In the genomic region with DNA sequence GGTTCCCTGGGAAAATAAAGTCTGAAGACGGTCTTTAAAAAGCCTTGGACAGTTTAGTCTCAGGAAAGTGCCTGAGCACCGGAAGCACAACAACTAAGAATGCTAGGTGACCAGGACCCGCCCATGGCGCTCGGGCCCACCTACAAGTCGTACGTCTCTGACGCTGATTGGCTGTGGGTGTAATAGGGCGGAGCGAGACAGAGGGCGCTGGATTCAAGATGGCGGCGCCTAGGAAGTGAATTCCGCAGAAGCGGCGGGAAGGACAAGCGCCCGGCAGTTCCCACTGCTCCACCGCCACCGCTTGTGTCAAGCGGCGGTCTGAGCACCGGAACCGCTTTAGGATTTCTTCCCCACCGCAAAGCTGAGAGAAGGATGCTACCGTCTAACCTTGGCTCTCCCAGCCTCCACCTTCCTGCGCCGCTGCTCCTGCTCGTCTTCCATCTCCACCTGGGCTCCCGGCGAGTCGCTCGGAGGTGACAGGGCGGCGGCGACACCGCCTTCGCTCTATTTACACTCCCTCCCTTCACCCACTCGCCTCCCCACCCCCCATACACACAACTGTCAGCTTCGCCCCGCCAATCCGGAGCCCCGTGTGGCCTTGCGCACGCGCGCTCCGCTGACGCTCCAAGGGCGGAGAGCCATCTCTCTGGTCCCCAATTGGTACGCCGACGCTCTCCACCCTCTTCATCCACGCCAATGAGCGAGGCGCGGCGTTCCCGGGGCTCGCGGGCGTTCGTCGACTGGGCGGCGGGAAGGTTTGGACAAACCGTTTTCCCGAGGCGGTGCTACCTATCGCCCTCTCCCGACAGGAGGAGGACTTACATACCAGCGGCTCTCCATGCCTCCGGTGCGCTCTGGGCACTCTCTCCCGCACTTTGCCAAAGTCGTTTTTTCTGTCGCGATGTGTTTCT, we compare ENCODE assay signal across 8 mouse cellular contexts. TPM values are rescaled to one million over a fixed set of nuclear protein-coding genes. Genes with fewer than 3 reads are reported as not detected.
DNase-seq lines count a peak whose midpoint lies in the region; ATAC-seq and TF ChIP-seq lines count a peak whose summit lies in the region.

A gene (minus strand): TSS at position 609 of the 911 bp plus-strand sequence.

- no peak for TF ChIP-seq EP300 in heart, adult 2 months (IDR thresholded peaks at IDR 0.05; ENCODE audit: insufficient read depth, low read depth, low read length)

- peak within 1 kb of the TSS; percentile 98 for H3K27ac ChIP-seq in embryonic facial prominence, embryonic 14.5 days (replicated peaks; ENCODE audit: low read depth, low read length)
- H3K27ac ChIP-seq in heart, adult 2 months = peak within 1 kb of the TSS; percentile 99
- H3K27ac ChIP-seq in limb, embryonic 13.5 days = peak within 1 kb of the TSS; percentile 89
- H3K27ac ChIP-seq in midbrain, embryonic 16.5 days (ENCODE audit: low read length) = peak within 1 kb of the TSS; percentile 83

- ATAC-seq in embryonic facial prominence, embryonic 14.5 days (ENCODE audit: low read depth) = peak; percentile 99
- ATAC-seq in limb, embryonic 13.5 days (ENCODE audit: low FRiP score, low read depth) = peak; percentile 99
- ATAC-seq in midbrain, embryonic 16.5 days = peak; percentile 99

- TF ChIP-seq POLR2A in heart, adult 2 months (IDR thresholded peaks at IDR 0.05; ENCODE audit: insufficient read depth, low read depth, low read length) = peak; percentile 65

- peaks cover 4% of the 10 kb centered on the region; the same call in 1 of the 2 replicates for H3K79me2 ChIP-seq in heart, adult 2 months (replicated peaks; ENCODE audit: control insufficient read depth, insufficient read depth, low read length)

- H3K4me3 ChIP-seq in embryonic facial prominence, embryonic 14.5 days (ENCODE audit: low read depth, low read length) = peak within 1 kb of the TSS; percentile 95
- peak within 1 kb of the TSS; percentile 70 for H3K4me3 ChIP-seq in heart, adult 2 months
- H3K4me3 ChIP-seq in limb, embryonic 13.5 days = peak within 1 kb of the TSS; percentile 86
- peak within 1 kb of the TSS; percentile 63 for H3K4me3 ChIP-seq in midbrain, embryonic 16.5 days (ENCODE audit: low read depth, low read length)

- intact Hi-C loops in heart, adult 2 months (cut with DNase I) = loop anchor here (1.0 kb wide), 1 partner anchor 26 kb away; a partner anchor contains a TSS

- peaks cover 20% of the 10 kb centered on the region for H3K36me3 ChIP-seq in embryonic facial prominence, embryonic 14.5 days (ENCODE audit: control insufficient read depth, insufficient read depth, low read length)
- H3K36me3 ChIP-seq in heart, adult 2 months (ENCODE audit: control insufficient read depth, insufficient read depth, low read length) = no peaks in the 10 kb centered on the region; the same call in 1 of the 2 replicates
- peaks cover 25% of the 10 kb centered on the region for H3K36me3 ChIP-seq in limb, embryonic 13.5 days
- H3K36me3 ChIP-seq in midbrain, embryonic 16.5 days (ENCODE audit: control insufficient read depth, insufficient read depth, low read length) = 0 out of 2 replicates have a peak, but pooled peaks cover 2% of the 10 kb centered on the region

- peak; percentile 93 for TF ChIP-seq CTCF in heart, adult 2 months (IDR thresholded peaks at IDR 0.05)

- no peaks in the 10 kb centered on the region for H3K27me3 ChIP-seq in embryonic facial prominence, embryonic 14.5 days (replicated peaks; ENCODE audit: control insufficient read depth, insufficient read depth, low read length)
- H3K27me3 ChIP-seq in heart, adult 2 months (ENCODE audit: control insufficient read depth, insufficient read depth, low read length) = no peaks in the 10 kb centered on the region
- no peaks in the 10 kb centered on the region for H3K27me3 ChIP-seq in limb, embryonic 13.5 days
- H3K27me3 ChIP-seq in midbrain, embryonic 16.5 days (ENCODE audit: control insufficient read depth, insufficient read depth, low read depth, low read length) = no peaks in the 10 kb centered on the region

- H3K9me3 ChIP-seq in embryonic facial prominence, embryonic 14.5 days (ENCODE audit: control insufficient read depth, low read length) = no peaks in the 10 kb centered on the region
- H3K9me3 ChIP-seq in limb, embryonic 13.5 days = no peaks in the 10 kb centered on the region
- H3K9me3 ChIP-seq in midbrain, embryonic 16.5 days (replicated peaks; ENCODE audit: control insufficient read depth, low read length, poor library complexity, severe bottlenecking) = no peaks in the 10 kb centered on the region

- peaks cover 5% of the 10 kb centered on the region; the same call in 1 of the 2 replicates for H3K4me1 ChIP-seq in embryonic facial prominence, embryonic 14.5 days (ENCODE audit: control insufficient read depth, insufficient read depth, low read length)
- H3K4me1 ChIP-seq in heart, adult 2 months (ENCODE audit: control insufficient read depth, insufficient read depth, low read length) = peaks cover 7% of the 10 kb centered on the region
- H3K4me1 ChIP-seq in limb, embryonic 13.5 days = peaks cover 19% of the 10 kb centered on the region
- H3K4me1 ChIP-seq in midbrain, embryonic 16.5 days (ENCODE audit: control insufficient read depth, insufficient read depth, low read length) = peaks cover 14% of the 10 kb centered on the region

- under 1% methylated on average over 64 of the region's 78 CpGs for WGBS in embryonic facial prominence, embryonic 14.5 days
- under 1% methylated on average over 78 of the region's 78 CpGs for WGBS in heart, adult 2 months
- under 1% methylated on average over 75 of the region's 78 CpGs for WGBS in limb, embryonic 13.5 days
- under 1% methylated on average over 78 of the region's 78 CpGs for WGBS in midbrain, embryonic 16.5 days

- H3K9ac ChIP-seq in embryonic facial prominence, embryonic 14.5 days (ENCODE audit: low read depth, low read length) = peak within 1 kb of the TSS; percentile 86
- H3K9ac ChIP-seq in heart, adult 2 months (ENCODE audit: low read depth, low read length) = peak within 1 kb of the TSS; percentile 79
- H3K9ac ChIP-seq in limb, embryonic 13.5 days = peak within 1 kb of the TSS; percentile 78
- H3K9ac ChIP-seq in midbrain, embryonic 16.5 days (ENCODE audit: low read depth, low read length) = peak within 1 kb of the TSS; percentile 71

- peak within 1 kb of the TSS; percentile 51 for H3K4me2 ChIP-seq in embryonic facial prominence, embryonic 14.5 days (ENCODE audit: low read depth, low read length)
- peak within 1 kb of the TSS; percentile 82 for H3K4me2 ChIP-seq in limb, embryonic 13.5 days (replicated peaks)
- peak within 1 kb of the TSS; percentile 78 for H3K4me2 ChIP-seq in midbrain, embryonic 16.5 days (ENCODE audit: low read length)

- DNase-seq in 3T3-L1 (ENCODE audit: low read depth, low spot score) = peak; percentile 97
- DNase-seq in adrenal gland, postnatal 4 days (ENCODE audit: low spot score in 2 of 2) = peak; percentile 88 to 93
- peak; percentile 99 for DNase-seq in embryonic facial prominence, embryonic 14.5 days (ENCODE audit: low spot score)
- peak; percentile 97 to 98 for DNase-seq in heart, adult 2 months
- peak; percentile 97 to 98 for DNase-seq in kidney, adult 8-10 months
- peak; percentile 96 to 97 for DNase-seq in spleen, postnatal 10 days (ENCODE audit: low spot score in 2 of 2)

RNA-seq across cellular contexts. Expression of the gene that starts here (rescaled TPM):
- 10 to 100 TPM; 30.3 to 31.5 TPM for total RNA-seq in adrenal gland, postnatal 4 days (2021)
- polyA plus RNA-seq in embryonic facial prominence, embryonic 14.5 days (2014; fragmentation: Nextera tagmentation; extraction: Ambion mirVana) = 17.5 and 19.1 TPM in 2 replicates
- total RNA-seq in heart, adult 2 months (2021) = 10 to 100 TPM; 42.2 to 56.7 TPM
- 27.4 and 43.0 TPM in 2 replicates for polyA plus RNA-seq in heart, adult 2 months (2012; rRNA removed)
- polyA plus RNA-seq in limb, embryonic 13.5 days (2015; fragmentation: Nextera tagmentation; extraction: Ambion mirVana) = 14.0 TPM in 2 replicates
- 6.5 and 7.0 TPM in 2 replicates for polyA plus RNA-seq in midbrain, embryonic 16.5 days (2015; fragmentation: Nextera tagmentation; extraction: Ambion mirVana)

Comparison
In these comparisons a context has a peak if more than half of its experiments do, and no peak if none do; other contexts are left out.
1. Peak in every context shown above with its lines: DNase-seq, ATAC-seq, H3K4me3 ChIP-seq and H3K27ac ChIP-seq.